Mouse (Mus musculus): ENCODE measurements around the gene Dph6.
"Not testable (repeated sequence)": the region's sequence is repeated elsewhere in the genome, so short reads cannot be mapped to it uniquely, and the experiment has no call there.

Gene Dph6

DNA sequence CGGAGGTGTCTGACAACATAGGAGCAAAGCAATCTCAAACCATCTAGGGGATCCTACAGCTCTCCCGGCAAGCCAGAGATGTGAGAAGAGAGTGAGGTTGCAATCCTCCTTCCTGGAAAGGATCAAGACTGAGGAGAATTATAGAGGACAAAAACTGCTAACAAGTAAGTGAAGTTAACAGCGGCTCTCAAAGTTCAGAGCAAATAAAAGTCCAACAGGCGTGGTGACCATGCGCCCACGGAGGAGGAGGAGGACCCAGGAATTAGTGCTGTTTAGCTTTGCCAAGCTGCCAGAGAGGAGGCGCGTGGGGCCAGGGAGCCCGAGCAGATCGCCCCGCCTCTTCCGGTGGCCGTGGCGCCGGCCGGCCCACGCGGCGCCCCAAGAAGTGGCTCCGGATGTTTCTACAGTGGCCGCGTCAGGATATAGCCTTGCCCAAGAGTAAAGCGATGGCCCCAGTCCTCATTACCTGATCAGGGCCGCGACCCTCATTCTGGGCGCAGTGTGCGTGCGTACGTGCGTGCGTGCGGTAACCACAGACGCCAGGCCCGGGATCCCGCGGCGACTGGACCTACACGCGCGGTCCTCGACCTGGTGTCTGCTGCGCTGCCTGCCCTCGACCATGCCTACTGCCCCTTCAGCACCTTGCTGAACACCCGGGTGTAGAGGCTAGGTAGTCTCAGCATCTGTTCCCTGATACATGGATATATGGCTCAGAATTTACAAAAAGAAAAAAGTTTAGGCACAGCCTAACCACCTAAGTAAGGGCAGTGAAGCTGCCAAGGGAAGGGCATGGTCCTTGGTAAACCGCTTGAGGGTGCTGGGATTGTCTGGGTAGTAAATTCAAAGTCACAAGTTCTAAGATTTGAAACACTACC, at the start of gene Dph6:
TSS of gene Dph6 (minus strand) at position 600 of the 875 bp plus-strand sequence.
- peak; percentile 75 to 76 for DNase-seq (ENCODE audit: low spot score in 2 of 2)

DNA sequence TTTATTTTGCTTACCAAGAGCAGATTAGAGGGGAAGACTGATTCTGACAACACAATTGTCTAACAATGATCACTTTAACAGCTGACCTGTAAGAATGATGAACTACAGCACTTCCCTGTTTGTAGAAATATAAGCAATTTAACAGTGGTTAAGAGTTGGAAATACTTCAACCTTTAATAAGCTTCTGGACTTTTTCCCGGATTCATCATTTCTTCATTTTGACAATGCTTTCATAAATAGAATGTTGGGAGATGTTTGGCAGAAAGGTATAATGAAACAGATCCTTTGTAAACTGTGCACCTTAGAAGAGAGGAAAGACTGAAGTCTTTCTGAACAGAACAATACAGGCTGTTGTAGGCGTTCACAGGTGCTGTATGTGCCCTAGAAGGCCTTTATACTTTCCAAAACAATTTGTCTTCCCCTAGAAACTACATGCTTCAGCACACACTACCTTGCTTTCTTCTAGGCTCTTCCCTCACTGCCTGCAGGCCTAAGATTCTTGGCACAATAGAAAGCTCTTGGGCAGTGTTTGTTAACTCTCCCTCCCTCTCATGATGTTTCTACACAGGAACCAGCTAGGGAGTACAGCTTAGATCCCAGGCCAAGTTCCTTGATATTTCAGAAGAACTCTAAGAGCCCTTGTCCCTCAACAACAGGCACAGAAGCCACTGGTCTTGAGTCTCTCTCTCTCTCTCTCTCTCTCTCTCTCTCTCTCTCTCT, 46.4 kb upstream of the Dph6 start:
- no peak for DNase-seq (ENCODE audit: low spot score in 2 of 2)

DNA sequence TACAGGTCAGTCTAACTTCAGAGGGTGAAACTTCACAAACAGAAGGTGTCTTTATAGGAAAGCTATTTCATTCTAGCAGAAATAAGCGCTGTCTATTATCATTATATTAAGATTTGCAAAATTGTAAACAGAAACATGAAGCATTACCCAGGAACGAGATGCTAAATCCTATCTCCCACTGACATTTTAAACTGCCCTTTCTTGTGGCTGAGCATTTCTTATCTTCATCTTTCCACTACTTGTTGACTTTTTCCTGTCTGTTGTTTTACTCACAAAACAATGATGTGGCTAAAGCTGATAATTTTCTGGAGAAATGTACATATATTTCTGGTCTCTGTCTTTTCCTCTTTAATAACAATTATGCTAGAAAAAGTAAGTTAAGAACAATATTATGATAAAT, 36.8 kb upstream of the Dph6 start:
- no peak for DNase-seq (ENCODE audit: low spot score in 2 of 2)

DNA sequence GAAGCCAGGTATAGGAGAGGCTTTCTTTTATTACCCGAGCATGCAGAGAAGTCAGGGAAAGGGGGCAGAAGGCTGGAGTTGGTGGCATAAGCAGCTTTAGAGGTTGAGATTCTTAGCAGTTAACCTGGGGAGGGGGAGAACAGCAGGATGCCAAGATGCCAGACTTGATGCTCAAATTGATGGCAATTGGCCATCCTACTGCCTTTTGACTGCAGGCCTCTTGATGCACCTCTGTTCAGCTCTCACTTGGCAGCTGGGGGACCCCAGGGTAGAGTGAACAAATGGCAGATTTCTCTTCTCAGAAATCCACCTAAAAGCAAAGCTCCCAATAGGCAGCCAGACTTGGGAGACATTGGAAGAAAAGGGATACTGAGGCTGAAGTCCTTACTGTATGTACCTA, 32.7 kb upstream of the Dph6 start:
- DNase-seq (ENCODE audit: low spot score in 2 of 2): no peak

DNA sequence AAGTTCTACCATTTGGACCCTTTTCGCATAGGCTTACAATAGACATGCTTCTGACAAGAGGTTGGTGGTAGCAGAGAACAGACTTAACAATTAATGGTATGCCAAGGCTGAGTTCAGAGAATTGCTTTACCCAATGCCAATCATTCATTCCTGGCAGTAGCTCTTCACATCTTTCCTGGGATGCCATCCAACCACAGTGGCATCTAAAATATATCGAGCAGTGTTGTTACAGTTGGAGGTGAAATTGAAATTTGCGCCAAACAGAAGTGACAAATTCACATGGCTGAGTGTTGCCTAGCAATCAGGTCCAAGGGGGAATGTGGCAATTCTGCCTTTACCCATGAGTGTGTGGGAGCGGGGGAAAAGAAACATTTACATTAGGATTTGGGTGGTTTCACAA, 32.3 kb upstream of the Dph6 start:
- no peak for DNase-seq (ENCODE audit: low spot score in 2 of 2)

DNA sequence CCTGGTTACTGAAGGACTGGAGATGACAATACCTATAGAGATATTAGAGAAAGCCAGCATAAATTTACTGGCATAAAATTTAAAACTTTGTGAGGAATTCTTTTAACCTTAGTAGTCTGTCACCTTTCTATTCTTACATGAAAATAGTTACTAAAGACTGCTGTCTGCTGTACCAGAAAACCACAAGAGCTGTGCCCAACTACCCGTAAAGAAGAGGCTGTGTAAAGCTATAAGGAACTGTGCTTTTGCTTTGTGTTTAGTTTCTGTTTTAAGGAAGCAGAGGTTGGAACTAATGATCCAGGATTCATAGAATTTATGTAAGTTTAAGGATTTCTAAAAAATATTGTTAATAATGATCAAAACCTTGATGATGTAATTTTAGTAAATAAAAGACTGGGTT, 19.1 kb upstream of the Dph6 start:
- DNase-seq (ENCODE audit: low spot score in 2 of 2): peak; percentile 4 to 14

DNA sequence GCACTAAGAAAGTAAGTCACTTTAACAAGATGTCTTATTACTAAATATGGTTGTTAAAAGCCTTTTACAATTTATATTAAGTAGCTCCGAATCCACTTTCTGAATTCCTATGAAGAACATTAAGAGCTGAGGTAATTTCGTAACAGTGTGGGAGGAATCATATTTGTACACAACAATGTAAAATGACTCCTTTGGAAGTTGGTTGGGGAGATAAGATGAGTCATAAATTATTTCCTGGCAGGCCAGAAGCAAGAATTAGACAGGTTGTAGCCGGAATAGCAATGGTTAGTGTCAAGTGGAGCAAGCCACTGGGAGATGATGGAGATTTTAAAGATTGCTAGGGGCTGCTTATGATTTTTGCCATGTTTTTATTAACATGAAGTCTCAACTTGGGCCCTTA, 16.2 kb upstream of the Dph6 start:
- DNase-seq (ENCODE audit: low spot score in 2 of 2): no peak

DNA sequence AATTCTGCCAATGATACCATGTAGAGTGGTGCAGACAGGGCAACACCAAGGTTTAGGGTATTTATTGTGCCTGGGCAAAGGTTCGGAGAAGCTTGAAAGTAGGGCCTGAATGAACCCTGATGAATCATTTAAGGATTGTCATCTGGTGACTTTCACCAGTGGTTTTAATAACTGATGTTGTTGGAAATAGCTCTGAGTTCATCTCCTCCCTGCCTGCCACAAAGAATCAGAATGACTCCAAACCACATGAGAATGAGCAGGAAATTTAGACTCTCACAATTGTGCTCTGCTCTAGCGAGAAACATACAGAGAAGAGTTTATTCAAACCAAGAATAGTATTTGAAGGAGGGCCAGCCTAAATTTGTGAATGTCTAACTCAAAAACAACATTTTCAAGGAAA, 4.2 kb upstream of the Dph6 start:
- no peak for DNase-seq (ENCODE audit: low spot score in 2 of 2)

DNA sequence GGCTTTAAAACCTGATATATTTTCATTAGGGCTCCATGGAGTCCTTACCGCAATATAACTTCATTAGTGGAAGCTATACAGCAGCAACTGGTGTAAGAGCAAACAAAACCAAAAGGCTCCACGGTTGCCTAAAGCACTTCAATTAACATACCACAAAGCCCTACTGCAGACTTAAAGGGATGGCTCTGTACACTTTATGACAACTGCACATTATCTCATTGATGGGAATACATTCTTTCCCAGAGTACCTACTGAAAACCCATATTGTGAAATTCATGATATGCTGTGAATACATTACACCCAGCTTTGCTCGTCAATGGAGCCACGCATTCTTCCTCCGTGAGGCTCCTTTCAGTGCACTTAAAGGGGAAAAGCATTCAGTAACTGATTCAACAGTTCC, 8.5 kb downstream of the Dph6 start:
- no peak for DNase-seq (ENCODE audit: low spot score in 2 of 2)

DNA sequence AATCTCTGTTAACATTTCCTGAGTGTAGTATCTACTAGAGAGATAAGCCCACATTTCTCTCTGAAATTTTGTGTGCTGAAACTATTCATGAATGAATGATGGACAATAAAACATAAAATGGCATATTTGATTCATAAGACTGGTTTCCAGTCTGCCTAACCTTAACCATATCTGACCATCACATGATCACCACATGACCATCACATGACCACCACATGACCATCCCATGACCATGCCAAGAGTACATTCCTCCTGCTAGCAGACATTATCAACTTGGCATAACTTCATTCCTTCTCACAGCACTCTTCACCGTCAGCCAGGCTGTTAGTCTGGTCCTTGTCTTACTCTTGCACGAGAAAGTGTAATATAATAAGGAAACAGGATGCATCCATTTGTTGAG, 10.9 kb downstream of the Dph6 start:
- DNase-seq (ENCODE audit: low spot score in 2 of 2): no peak

DNA sequence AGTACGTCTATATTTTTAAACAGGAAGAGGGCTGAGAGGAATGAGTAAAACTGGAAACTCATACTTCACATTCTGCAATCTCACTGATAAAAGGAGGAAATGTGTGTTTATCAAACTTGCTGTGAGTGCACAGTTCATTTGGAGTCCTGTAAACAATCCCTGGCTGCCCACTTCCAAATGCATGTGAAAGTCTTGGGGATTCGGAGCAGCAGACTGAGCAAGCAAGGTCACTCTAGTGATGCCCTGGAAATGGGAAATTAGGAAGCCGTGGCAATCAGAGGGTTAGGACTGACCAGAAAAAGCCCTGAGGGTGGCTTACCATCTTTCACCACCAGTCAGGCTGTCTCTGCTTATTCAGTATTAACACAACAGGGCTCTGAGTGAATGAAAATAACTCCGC, 30.1 kb downstream of the Dph6 start:
- no peak for DNase-seq (ENCODE audit: low spot score in 2 of 2)

DNA sequence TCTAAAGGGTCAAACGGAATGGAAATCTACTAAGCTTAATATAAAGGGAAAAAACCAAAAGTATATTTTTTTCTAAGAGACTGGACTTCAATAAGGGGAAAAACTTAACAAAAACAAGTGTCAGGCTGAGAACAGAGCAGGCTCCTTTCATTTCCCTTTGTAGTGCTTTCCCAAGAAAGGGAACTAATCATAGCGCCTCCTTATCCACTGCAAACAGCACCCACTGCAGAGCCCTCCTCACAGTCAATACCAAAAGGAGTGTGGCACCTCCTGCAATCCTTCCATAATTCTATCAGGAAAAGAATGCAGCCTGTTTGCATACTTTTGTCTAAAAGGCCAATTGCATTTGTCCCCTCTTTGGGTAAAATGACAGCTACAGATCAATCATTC, 32.2 kb downstream of the Dph6 start:
- DNase-seq (ENCODE audit: low spot score in 2 of 2): no peak

DNA sequence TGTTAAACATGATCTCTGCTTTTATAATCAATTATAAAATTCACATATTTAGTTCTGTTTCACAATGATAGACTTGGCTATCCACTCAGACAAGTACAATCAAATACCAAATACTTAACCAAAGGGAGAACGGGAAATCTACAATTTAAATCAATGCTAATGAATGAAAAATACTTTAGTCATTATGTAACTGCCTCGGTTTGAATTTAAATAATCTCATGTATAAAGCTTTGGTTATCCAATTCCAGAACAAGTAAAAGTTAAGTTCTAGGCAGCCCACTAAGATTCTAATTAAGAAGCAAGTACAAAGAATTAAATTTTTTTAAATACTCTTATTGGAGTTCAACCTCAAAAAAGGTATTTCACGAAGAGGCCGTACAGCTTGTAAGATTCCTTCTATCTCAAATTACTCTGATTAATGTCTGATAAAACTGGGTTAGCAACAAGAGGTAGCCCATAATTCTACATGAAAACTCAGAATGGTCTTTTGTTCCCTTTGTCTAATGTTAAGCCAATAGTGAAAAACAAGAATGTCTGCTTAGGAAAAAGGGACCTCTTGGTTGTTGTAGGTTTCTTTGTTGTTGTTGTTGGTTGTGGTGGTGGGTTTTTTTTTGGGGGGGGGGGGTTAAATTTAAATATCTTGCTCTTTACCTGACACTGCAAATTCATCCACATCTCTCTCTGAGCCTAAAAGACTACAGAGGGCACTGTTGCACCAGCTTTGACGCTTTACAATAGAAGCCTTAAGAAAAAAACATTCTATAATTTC, 32.8 kb downstream of the Dph6 start:
- DNase-seq (ENCODE audit: low spot score in 2 of 2): no peak

DNA sequence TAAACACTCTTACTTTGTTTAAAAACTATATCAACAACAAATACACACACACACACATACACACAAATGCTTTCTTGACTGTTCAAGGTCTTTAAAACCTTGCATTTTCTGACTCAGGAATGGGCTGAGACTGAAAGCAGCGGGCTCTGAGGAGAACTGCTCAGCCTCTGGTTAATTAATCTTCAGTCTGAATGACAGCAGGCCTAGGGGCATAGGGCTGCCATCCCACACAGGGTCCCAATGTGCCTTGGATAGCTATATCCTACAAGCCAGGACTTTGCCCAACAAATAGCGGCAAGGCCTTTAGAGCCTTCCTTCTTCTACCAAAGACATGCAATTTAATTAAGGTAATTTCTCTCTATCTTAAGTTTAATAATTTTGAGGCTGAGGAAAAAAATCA, 43.2 kb downstream of the Dph6 start:
- DNase-seq (ENCODE audit: low spot score in 2 of 2): no peak

DNA sequence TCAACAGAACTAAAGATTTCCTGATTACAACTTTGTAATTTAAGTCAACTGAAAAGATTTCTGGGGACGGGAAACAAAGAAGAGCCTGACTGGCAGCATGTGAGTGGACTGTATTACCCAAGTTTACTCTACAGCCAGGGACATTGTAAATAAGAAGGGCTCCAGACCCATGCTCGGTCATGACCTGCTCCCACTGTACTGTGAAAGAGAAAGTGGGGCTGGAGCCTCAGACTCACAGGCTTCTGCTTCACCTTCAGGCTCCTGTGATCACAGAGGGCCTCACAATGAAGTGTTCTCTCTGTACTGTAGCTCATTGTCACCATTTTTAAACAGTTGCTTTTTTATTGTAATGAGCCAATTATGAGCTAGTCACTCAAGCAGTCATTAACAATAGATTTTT, 44.7 kb downstream of the Dph6 start:
- DNase-seq (ENCODE audit: low spot score in 2 of 2): no peak

DNA sequence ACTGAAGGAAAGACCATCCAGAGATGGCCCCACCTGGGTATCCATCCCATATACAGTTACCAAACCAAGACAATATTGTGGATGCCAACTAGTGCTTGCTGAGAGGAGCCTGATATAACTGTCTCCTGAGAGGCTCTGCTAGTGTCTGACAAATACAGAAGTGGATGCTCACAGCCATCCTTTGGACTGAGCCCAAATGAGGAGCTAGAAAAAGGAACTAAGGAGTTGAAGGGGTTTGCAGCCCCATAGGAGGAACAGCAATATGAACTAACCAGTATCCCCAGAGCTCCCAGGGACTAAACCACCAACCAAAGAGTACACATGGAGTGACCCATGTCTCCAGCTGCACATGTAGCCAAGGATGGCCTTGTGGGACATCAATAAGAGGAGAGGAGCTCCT, 49.6 kb downstream of the Dph6 start:
- DNase-seq (ENCODE audit: low spot score in 2 of 2): not testable (repeated sequence)

DNA sequence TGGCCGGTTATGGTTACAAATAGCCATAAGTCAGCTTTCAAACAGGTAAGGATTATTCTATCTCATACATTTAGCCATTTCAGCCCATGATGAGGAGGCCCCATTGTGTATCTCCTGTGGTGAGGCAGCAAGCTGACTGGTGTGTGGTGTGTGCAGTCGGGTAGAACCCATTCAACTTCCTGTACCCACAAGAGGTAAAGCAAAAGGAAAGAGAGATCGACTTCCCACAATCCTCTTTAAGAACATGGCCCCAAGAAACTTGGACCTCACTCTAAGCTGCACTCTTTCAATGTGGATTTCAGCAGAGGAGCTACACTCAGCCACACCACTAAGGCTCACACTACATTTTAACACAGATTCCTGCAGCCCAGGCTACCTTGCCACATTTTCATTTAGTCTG, 53.6 kb downstream of the Dph6 start:
- peak; percentile 5 to 7 for DNase-seq (ENCODE audit: low spot score in 2 of 2)

DNA sequence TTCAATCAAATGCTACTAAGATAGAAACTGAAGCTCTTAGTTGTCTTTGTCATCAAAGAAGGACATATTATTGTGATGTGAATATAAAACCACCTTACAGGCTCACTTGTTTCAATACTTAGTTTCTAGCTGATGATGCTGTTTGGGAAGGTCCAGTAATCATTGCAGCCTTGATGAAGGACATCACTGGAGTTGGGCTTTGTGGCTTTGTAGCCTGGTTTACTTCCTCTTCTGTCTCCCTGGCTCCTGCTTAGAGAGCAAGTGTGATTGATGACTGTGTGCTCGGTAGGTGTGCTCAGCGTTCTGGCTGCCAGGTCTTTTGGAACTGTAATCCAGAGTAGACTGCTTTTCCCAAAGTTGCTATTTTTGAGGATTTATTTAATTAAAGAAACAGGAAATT, 55.0 kb downstream of the Dph6 start:
- DNase-seq (ENCODE audit: low spot score in 2 of 2): no peak

DNA sequence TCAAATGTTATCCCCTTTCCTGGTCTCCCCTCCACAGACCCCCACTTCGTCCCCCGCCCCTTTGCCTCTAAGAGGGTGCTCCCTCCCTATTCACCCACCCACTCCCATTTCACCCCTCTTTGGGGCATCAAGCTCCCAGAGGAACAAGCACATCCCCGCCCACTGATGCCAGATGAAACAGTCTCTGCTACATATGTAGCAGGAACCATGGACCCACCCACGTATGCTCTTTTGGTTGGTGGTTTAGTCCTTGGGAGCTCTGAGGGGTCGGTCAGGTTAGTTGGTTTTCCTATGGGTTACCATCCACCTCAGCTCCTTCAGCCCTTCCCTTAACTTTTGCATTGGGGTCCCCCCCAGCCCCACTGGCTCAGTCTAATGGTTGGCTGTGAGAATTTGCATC, 61.4 kb downstream of the Dph6 start:
- DNase-seq (ENCODE audit: low spot score in 2 of 2): no peak

DNA sequence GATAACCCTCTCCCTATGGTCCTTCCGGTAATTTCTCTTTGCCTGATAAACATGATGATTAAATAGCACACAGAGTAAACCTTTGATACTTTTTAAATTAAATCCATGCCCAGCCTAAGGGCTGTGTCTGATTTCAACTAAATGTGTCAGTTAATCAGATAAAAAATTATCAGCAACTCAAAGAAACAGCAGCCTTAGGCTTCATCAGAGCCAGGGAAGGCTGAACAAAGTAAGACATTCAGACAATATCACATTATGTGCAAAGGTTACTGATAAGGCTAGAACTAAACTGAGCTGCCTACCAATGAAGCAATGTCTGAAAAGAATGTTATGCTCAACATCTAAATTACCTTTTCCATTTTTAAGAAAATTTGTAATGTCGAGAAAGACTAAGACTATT, 74.0 kb downstream of the Dph6 start:
- DNase-seq (ENCODE audit: low spot score in 2 of 2): no peak

DNA sequence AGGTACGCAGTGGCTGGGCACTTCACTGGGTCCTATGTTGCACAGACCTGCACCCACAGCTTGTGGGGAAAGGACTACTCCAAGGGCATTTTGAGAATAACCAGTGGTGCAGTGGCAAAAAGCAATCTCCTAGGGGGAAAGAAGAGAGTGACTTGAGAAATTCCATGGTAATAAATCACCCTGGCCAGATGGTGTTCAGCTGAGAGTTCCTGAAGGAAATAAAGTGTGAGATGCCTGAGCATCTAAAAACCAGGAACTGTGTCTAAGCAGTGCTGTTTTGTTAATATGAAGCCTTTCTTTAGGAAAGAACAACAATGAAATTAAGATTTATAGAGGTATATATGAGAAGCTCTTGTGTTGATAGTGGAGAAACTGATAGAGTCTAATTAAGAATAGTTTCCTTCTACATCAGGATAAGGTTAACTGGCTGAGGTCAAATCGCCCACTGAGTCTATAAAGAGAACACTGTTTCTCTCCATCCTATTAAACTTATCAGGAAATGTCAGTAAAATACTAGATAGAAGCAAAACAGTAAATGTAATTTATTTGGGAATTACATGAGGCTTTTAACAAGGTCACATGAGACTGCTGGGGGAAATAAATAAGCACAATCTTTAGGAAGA, 111.7 kb downstream of the Dph6 start:
- no peak for DNase-seq (ENCODE audit: low spot score in 2 of 2)

DNA sequence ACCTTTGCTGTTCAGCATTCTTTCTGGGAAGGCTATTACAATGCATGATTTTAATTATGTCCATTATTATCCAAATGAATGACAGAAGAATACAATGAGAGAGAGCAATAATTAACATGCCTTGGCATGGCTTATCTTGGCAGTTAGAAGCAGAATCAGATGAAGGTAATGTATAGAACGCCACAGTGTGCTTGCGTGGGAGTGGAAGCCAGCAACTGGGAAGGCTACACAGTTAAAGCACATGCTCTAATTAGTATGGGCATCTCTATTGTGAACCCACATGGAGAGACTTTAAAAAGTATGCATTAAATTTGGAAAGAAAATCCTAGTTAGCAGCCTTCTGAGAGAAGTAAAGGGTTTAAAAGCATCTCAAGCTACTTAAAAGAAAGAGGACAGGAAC, 112.4 kb downstream of the Dph6 start:
- DNase-seq (ENCODE audit: low spot score in 2 of 2): no peak

Measured in spleen, postnatal 36 days (tissue).